Mouse (Mus musculus): Measurements from ENCODE around the gene Gpsm3.

DNA sequence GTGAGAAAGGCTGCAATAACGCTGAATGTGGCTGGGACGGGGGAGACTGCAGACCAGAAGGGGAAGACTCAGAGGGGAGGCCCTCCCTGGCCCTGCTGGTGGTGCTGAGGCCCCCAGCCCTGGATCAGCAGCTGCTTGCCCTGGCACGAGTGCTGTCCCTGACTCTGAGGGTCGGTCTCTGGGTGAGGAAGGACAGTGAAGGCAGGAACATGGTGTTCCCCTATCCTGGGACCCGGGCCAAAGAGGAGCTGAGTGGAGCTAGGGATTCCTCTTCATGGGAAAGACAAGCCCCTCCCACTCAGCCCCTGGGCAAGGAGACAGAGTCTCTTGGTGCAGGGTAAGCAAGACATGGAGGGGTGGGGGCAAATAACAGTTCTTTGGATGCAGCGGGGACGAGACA lies 6.2 kb upstream of the Gpsm3 start:
- TF ChIP-seq CTCF (conservative IDR thresholded peaks at IDR 0.05; ENCODE audit: insufficient read depth, insufficient read length, low read depth, low read length) (no peak), POLR2A (IDR thresholded peaks at IDR 0.05; ENCODE audit: low read depth, low read length) (no peak)
